Comparison of ENCODE assay signal across 8 mouse cellular contexts in the genomic region with DNA sequence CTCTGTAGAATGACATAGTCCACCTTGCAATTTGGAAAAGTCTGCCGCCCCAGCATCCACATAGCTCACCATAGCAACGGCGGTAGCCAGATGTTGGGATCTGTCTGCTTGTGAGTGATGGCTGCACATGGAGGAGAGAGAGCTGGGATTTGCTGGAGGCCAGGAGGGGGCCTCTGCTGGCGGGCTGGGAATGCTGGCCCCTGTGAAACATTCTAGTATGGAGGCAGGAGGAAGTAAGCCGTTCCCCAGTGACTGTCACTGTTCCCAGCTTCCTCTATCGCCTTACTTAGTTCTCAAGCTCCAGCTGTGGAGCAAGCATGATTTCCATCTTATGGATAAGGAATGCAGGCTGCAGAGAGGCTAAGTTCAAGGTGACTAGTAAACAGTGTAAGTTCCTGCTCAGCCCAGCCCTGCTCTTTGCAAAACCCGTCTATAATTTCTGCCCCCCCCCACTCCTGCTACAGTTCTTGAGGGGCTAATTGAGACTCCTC. TPM values are rescaled to one million over a fixed set of nuclear protein-coding genes. Genes with fewer than 3 reads are reported as not detected.
A peak's percentile ranks its signal among the peaks of the same experiment; 100 is the strongest.
DNase-seq lines count a peak whose midpoint lies in the region; ATAC-seq and TF ChIP-seq lines count a peak whose summit lies in the region.
"Had no signal": no experiment of that assay in that cellular context is flagged by ENCODE, and none has a peak within 500 bp of the region (broad histone marks: within the 10 kb centered on the region; RNA-seq: fewer than 3 reads in every experiment).

No protein-coding gene starts in this region.

- H3K4me1 ChIP-seq in heart, embryonic 16.5 days (ENCODE audit: control insufficient read depth, insufficient read depth, low read length), result peaks cover 30% of the 10 kb centered on the region

- no peak for TF ChIP-seq POLR2A in brain, embryonic 14.5 days (IDR thresholded peaks at IDR 0.05; ENCODE audit: borderline replicate concordance, extremely low read depth, insufficient read depth, insufficient read length, poor library complexity, severe bottlenecking)

- no peak overlapping the region for H3K4me2 ChIP-seq in heart, embryonic 16.5 days (ENCODE audit: low read depth, low read length)

- no peak overlapping the region for H3K9ac ChIP-seq in heart, embryonic 16.5 days (ENCODE audit: low read length)

- 0 out of 2 replicates have a peak, but pooled peaks have one; percentile 0 for TF ChIP-seq CTCF in brain, embryonic 14.5 days (IDR thresholded peaks at IDR 0.05; ENCODE audit: borderline replicate concordance, extremely low read depth, insufficient read depth, insufficient read length)

- H3K9me3 ChIP-seq in heart, embryonic 16.5 days (replicated peaks; ENCODE audit: control insufficient read depth, low read length), result no peaks in the 10 kb centered on the region

- WGBS in heart, embryonic 16.5 days, result 8% methylated on average over 7 of the region's 7 CpGs

- H3K36me3 ChIP-seq in heart, embryonic 16.5 days (ENCODE audit: control insufficient read depth, insufficient read depth), result peaks cover 18% of the 10 kb centered on the region; the same call in 1 of the 2 replicates

- H3K4me3 ChIP-seq in heart, embryonic 16.5 days (ENCODE audit: low read length), result no peak overlapping the region

- H3K27me3 ChIP-seq in heart, embryonic 16.5 days (ENCODE audit: control insufficient read depth, insufficient read depth, low read length), result no peaks in the 10 kb centered on the region

- peak overlapping the region; percentile 43 for H3K27ac ChIP-seq in heart, embryonic 16.5 days (ENCODE audit: low read length)

- DNase-seq in brain, embryonic 14.5 days (ENCODE audit: low read depth), result peak; percentile 50
- DNase-seq in embryo, embryonic 11 days, result peak; percentile 82
- no peak for DNase-seq in frontal cortex, postnatal 36 days (ENCODE audit: low spot score in 2 of 2)
- DNase-seq in spleen, adult 18-20 months, result no peak
- no peak for DNase-seq in spleen, postnatal 4 days (ENCODE audit: low spot score in 2 of 2)
- DNase-seq: layer of hippocampus, adult 9-11 months had no signal

- ATAC-seq in heart, embryonic 16.5 days (replicated peaks; ENCODE audit: extremely low read depth, insufficient read depth, low FRiP score), result peak; percentile 37
- peak; percentile 62 for ATAC-seq in megakaryocyte progenitor cell, adult 5-6 weeks (replicated peaks; ENCODE audit: poor library complexity)

RNA-seq across cellular contexts. Expression of a gene that starts 37.6 kb away (rescaled TPM):
- polyA plus RNA-seq in brain, embryonic 14.5 days (2012; rRNA removed), result 36.2 and 54.8 TPM in 2 replicates
- polyA plus RNA-seq in heart, embryonic 16.5 days (2015; fragmentation: Nextera tagmentation; extraction: Ambion mirVana), result 55.1 and 82.6 TPM in 2 replicates
- total RNA-seq in megakaryocyte progenitor cell, adult 5-6 weeks (2015), result 12.1 and 19.4 TPM in 2 replicates
- total RNA-seq in megakaryocyte progenitor cell, adult 5-6 weeks (2017), result 20.4 and 21.8 TPM in 2 replicates

Comparison
In these comparisons a context has a peak if more than half of its experiments do, and no peak if none do; other contexts are left out.
1. DNase-seq: peak in brain, embryonic 14.5 days (single experiment) and embryo, embryonic 11 days (single experiment); none in frontal cortex, postnatal 36 days (0 of 2), spleen, adult 18-20 months (0 of 2) and spleen, postnatal 4 days (0 of 2).